Mouse (Mus musculus): ENCODE measurements around the gene Rab3il1. TPM values are rescaled to one million over a fixed set of nuclear protein-coding genes. Genes with fewer than 3 reads are reported as not detected.

The Rab3il1 gene
- total and polyA plus RNA-seq, 3 experiments, result 1.0 to 1.4 TPM; not detected in 1

DNA sequence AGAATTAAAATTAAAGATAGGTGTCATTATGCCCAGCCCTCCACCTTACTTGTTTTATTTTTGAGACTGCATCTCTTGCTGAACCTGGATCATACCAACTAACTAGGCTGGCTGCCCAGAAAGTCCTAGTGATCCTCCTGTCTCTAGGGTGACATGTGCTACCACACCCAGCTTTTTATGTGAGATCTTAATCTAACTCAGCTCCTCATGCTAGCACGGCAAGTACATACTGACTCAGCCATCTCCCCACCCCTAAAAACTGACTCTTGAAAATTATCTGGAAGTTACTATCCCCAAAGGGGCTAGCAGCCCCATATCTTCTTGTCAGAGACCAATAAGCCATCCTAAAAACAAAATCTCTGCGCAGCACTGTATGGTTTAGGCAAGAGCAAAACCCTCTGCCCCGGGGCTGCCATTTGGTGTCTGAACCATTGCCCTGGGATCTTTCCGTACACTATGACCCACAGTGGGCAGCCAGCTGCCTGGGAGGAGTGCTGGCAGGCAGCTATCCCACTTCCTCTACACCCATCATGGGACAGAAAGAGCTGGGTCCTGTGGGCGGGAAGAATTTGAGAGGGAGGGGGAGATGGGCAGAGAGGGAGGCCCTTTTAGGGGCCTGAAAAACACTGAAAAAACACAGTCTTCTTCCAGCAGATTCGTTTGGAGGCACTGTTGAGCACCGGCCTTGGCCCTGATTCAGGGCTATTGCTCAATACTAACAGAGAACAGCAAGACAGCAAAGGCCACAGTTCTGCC, 47.2 kb upstream of the Rab3il1 start (continued):
- TF ChIP-seq CTCF (IDR thresholded peaks at IDR 0.05 in 2 of 3, conservative IDR thresholded peaks at IDR 0.05 in 1 of 3; ENCODE audit: control insufficient read depth in 1 of 3, insufficient read depth in 1 of 3, low read depth in 2 of 3, low read length in 3 of 3, poor library complexity in 1 of 3, severe bottlenecking in 1 of 3) (0 out of 6 replicates have a peak, but pooled peaks of 1 of the 3 experiments have one; percentile 11), JUND (IDR thresholded peaks at IDR 0.05; ENCODE audit: low read depth, low read length) (no peak), GATA1 (IDR thresholded peaks at IDR 0.05; ENCODE audit: low read depth, low read length) (peak; percentile 65), MEF2A (IDR thresholded peaks at IDR 0.05; ENCODE audit: extremely low read depth, insufficient replicate concordance, low read depth, low read length, poor library complexity, severe bottlenecking) (no peak), TCF12 (IDR thresholded peaks at IDR 0.05; ENCODE audit: low read depth, low read length) (0 out of 2 replicates have a peak, but pooled peaks have one; percentile 5), ZNF384 (IDR thresholded peaks at IDR 0.05; ENCODE audit: low read depth, low read length) (no peak)

DNA sequence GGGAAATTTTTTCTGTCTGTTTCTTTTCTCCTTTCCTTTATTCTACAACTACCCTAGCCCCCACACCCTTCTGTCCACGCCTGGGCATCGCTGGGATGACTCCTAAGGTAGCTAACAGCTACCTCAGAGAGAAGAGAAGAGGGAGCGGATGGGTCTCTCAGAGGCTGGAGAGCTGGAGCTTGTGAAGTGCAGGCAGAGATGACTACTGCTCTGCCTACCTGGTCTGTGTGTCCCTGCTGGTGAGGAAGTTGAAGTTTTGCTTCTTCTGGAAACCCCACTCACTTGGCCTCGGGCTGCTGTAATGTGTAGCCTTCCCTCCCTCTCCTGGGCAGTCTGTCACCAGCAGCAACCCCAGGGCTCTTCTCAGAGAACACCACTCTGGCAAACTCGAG, 46.7 kb upstream of the Rab3il1 start:
- Histone ChIP-seq H3K27me3 (ENCODE audit: control insufficient read depth in 1 of 2, insufficient read depth in 2 of 2, low read length in 2 of 2) (no peaks in the 10 kb centered on the region), H3K27ac (ENCODE audit: control insufficient read depth, low read depth, low read length) (peak overlapping the region; percentile 80), H3K4me3 (ENCODE audit: control insufficient read depth in 1 of 2, insufficient read depth in 1 of 2, low read depth in 2 of 2, low read length in 2 of 2) (peak overlapping the region; percentile 36 to 56), H3K9ac (ENCODE audit: control insufficient read depth, low read depth, low read length, poor library complexity, severe bottlenecking) (peak overlapping the region; percentile 59), H3K79me2 (ENCODE audit: control insufficient read depth, insufficient read depth, low read length, poor library complexity) (no peaks in the 10 kb centered on the region), H3K36me3 (ENCODE audit: control insufficient read depth in 1 of 2, insufficient read depth in 2 of 2, low read length in 2 of 2) (peaks cover 0 to 38% of the 10 kb centered on the region in 2 experiments; a peak in 2 of 4 replicates), H3K9me3 (replicated peaks; ENCODE audit: insufficient read depth, low read length) (no peaks in the 10 kb centered on the region), H3K4me1 (ENCODE audit: control insufficient read depth in 1 of 2, insufficient read depth in 2 of 2, low read length in 2 of 2) (peaks cover 34 to 44% of the 10 kb centered on the region in 2 experiments)
- no peak for TF ChIP-seq MAZ (IDR thresholded peaks at IDR 0.05; ENCODE audit: low read depth, low read length)
- no peak for TF ChIP-seq ZKSCAN1 (IDR thresholded peaks at IDR 0.05; ENCODE audit: low read depth, low read length)
- no peak for TF ChIP-seq ZMIZ1 (IDR thresholded peaks at IDR 0.05; ENCODE audit: low read depth, low read length)
- TF ChIP-seq ELF1 (IDR thresholded peaks at IDR 0.05; ENCODE audit: low read depth, low read length), result no peak
- no peak for TF ChIP-seq MYB (IDR thresholded peaks at IDR 0.05; ENCODE audit: low read depth, low read length)
- no peak for TF ChIP-seq NELFE (IDR thresholded peaks at IDR 0.05; ENCODE audit: low read depth, low read length)
- TF ChIP-seq KAT2A (conservative IDR thresholded peaks at IDR 0.05; ENCODE audit: low read depth, low read length), result no peak; the same call in 1 of the 2 replicates
- no peak for TF ChIP-seq RAD21 (IDR thresholded peaks at IDR 0.05; ENCODE audit: low read depth, low read length)
- TF ChIP-seq NRF1 (IDR thresholded peaks at IDR 0.05; ENCODE audit: insufficient read depth, low read depth, low read length, poor library complexity, severe bottlenecking), result no peak
- no peak for TF ChIP-seq ETS1 (IDR thresholded peaks at IDR 0.05; ENCODE audit: low read depth, low read length)
- DNase-seq (ENCODE audit: low read depth, low spot score), result peak; percentile 70

DNA sequence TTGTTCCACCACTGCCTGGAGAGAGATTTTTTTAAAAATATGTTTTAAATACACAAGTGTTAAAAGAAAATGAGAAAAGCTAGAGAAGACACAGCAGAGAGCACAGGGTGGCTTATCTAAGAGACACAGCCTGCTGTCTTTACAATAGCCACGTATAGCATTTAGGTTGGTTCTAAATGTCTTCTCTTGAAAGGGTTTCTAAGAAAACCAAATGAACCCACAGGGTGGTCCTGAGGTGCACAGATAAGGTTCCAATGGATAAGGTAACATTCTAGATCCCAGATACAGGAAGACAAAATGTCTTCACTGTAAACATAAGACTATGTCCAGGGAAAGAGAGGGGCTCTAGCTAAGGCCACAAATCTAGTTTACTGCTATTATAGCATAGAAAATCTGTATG, 46.0 kb upstream of the Rab3il1 start:
- Histone ChIP-seq H3K4me1 (ENCODE audit: control insufficient read depth in 1 of 2, insufficient read depth in 2 of 2, low read length in 2 of 2) (peaks cover 34 to 44% of the 10 kb centered on the region in 2 experiments), H3K79me2 (ENCODE audit: control insufficient read depth, insufficient read depth, low read length, poor library complexity) (no peaks in the 10 kb centered on the region), H3K27me3 (ENCODE audit: control insufficient read depth in 1 of 2, insufficient read depth in 2 of 2, low read length in 2 of 2) (no peaks in the 10 kb centered on the region), H3K4me3 (ENCODE audit: control insufficient read depth in 1 of 2, insufficient read depth in 1 of 2, low read depth in 2 of 2, low read length in 2 of 2) (peak overlapping the region in 1 of 2 experiments; percentile 56; a peak in 3 of 4 replicates), H3K27ac (ENCODE audit: control insufficient read depth, low read depth, low read length) (peak overlapping the region; percentile 80), H3K9me3 (replicated peaks; ENCODE audit: insufficient read depth, low read length) (no peaks in the 10 kb centered on the region), H3K9ac (ENCODE audit: control insufficient read depth, low read depth, low read length, poor library complexity, severe bottlenecking) (peak overlapping the region; percentile 59), H3K36me3 (ENCODE audit: control insufficient read depth in 1 of 2, insufficient read depth in 2 of 2, low read length in 2 of 2) (peaks cover 0 to 38% of the 10 kb centered on the region in 2 experiments; a peak in 2 of 4 replicates)
- DNase-seq (ENCODE audit: low read depth, low spot score), result peak; percentile 73
- TF ChIP-seq ZC3H11A (IDR thresholded peaks at IDR 0.05; ENCODE audit: low read depth, low read length) (no peak), NRF1 (IDR thresholded peaks at IDR 0.05; ENCODE audit: insufficient read depth, low read depth, low read length, poor library complexity, severe bottlenecking) (no peak), CTCF (IDR thresholded peaks at IDR 0.05 in 2 of 3, conservative IDR thresholded peaks at IDR 0.05 in 1 of 3; ENCODE audit: control insufficient read depth in 1 of 3, insufficient read depth in 1 of 3, low read depth in 2 of 3, low read length in 3 of 3, poor library complexity in 1 of 3, severe bottlenecking in 1 of 3) (no peak), TCF12 (IDR thresholded peaks at IDR 0.05; ENCODE audit: low read depth, low read length) (peak; percentile 85), JUND (IDR thresholded peaks at IDR 0.05; ENCODE audit: low read depth, low read length) (no peak), ZMIZ1 (IDR thresholded peaks at IDR 0.05; ENCODE audit: low read depth, low read length) (no peak), NELFE (IDR thresholded peaks at IDR 0.05; ENCODE audit: low read depth, low read length) (no peak), USF2 (IDR thresholded peaks at IDR 0.05; ENCODE audit: borderline replicate concordance in 1 of 2, insufficient read depth in 1 of 2, low read depth in 1 of 2, low read length in 2 of 2) (no peak), UBTF (IDR thresholded peaks at IDR 0.05; ENCODE audit: borderline replicate concordance, insufficient read depth, low read depth, low read length) (no peak), TAL1 (IDR thresholded peaks at IDR 0.05; ENCODE audit: low read length) (peak; percentile 91), ETS1 (IDR thresholded peaks at IDR 0.05; ENCODE audit: low read depth, low read length) (peak; percentile 72), BHLHE40 (IDR thresholded peaks at IDR 0.05; ENCODE audit: borderline replicate concordance, low read depth, low read length) (peak; percentile 20; the same call in 1 of the 2 replicates), E2F4 (IDR thresholded peaks at IDR 0.05; ENCODE audit: borderline replicate concordance, low read depth, low read length) (no peak), EP300 (IDR thresholded peaks at IDR 0.05; ENCODE audit: low read depth in 1 of 2, low read length in 2 of 2) (peak; percentile 86 to 87), MEF2A (IDR thresholded peaks at IDR 0.05; ENCODE audit: extremely low read depth, insufficient replicate concordance, low read depth, low read length, poor library complexity, severe bottlenecking) (no peak), MAX (IDR thresholded peaks at IDR 0.05; ENCODE audit: low read length) (no peak), MAZ (IDR thresholded peaks at IDR 0.05; ENCODE audit: low read depth, low read length) (no peak)

Data from MEL (cell line).